Comparison of ENCODE assay signal across 23 mouse cellular contexts in the genomic region with DNA sequence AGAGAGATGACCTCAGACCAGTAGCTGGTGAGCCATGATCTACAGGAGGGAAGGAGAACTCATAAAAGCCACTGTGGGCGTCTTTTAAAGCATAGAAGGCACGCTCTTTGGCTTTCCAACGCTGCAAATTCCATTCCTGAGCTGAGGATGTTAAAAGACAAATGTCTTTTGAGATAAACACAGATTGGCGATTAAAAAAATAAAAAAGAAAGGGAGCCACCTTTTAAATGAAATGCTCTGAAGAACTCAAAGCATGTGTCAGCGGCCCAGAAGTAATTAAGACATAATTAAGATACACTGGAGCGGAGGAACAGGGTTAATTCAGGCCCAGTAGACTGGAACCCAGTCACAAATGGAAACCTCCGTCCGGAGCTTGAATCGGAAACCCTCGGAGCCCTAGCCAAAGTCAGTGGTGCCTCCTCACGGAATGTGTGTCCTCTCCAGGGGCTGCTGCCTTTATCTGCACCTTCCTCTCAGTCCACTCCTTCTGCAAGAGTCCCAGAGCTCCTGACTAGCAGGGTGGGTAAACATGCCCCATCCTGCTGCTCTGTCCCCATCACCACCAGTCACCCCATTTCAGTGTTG.
"Had no signal": no experiment of that assay in that cellular context is flagged by ENCODE, and none has a peak within 500 bp of the region (broad histone marks: within the 10 kb centered on the region; RNA-seq: fewer than 3 reads in every experiment).

No protein-coding gene starts in this region.

- H3K4me3 ChIP-seq: gastrocnemius, adult 2 months; heart, adult 2 months; heart, embryonic 12.5 days; hindbrain, embryonic 10.5 days; hindbrain, embryonic 12.5 days; intestine, embryonic 15.5 days; layer of hippocampus, adult 2 months; left cerebral cortex, adult 2 months; limb, embryonic 13.5 days had no signal

- H3K27ac ChIP-seq: gastrocnemius, adult 2 months; heart, adult 2 months; hindbrain, embryonic 10.5 days; hindbrain, embryonic 12.5 days; hindbrain, embryonic 14.5 days; intestine, embryonic 15.5 days; layer of hippocampus, adult 2 months; left cerebral cortex, adult 2 months; limb, embryonic 13.5 days had no signal

- H3K4me1 ChIP-seq: heart, embryonic 12.5 days; hindbrain, embryonic 10.5 days; intestine, embryonic 15.5 days had no signal

- H3K9ac ChIP-seq: heart, embryonic 12.5 days; hindbrain, embryonic 12.5 days; hindbrain, embryonic 14.5 days; intestine, embryonic 15.5 days; limb, embryonic 13.5 days had no signal

- ATAC-seq: hindbrain, embryonic 16.5 days; inflammation-experienced regulatory T-cells, adult 6 months; intestine, embryonic 15.5 days; intestine, postnatal 0 days had no signal

- H3K27me3 ChIP-seq: heart, embryonic 12.5 days; hindbrain, embryonic 12.5 days; intestine, embryonic 15.5 days; limb, embryonic 13.5 days had no signal

- H3K4me2 ChIP-seq: heart, embryonic 12.5 days; hindbrain, embryonic 12.5 days; hindbrain, embryonic 14.5 days; intestine, embryonic 15.5 days; limb, embryonic 13.5 days; liver, embryonic 11.5 days had no signal

- DNase-seq: gastrocnemius, adult 2 months; gastrocnemius, postnatal 10 days; gastrocnemius, postnatal 25 days; heart, adult 2 months; heart, postnatal 10 days; heart, postnatal 4 days; kidney, adult 18-20 months; kidney, adult 8-10 months; kidney, postnatal 14 days; kidney, postnatal 36 days; liver had no signal

- H3K36me3 ChIP-seq: heart, embryonic 12.5 days; hindbrain, embryonic 10.5 days; hindbrain, embryonic 12.5 days; intestine, embryonic 15.5 days; limb, embryonic 13.5 days had no signal

- H3K9me3 ChIP-seq: heart, embryonic 12.5 days; hindbrain, embryonic 10.5 days; hindbrain, embryonic 12.5 days; intestine, embryonic 15.5 days; limb, embryonic 13.5 days had no signal
